Mouse (Mus musculus): ENCODE measurements around the gene Olfm3. TPM values are rescaled to one million over a fixed set of nuclear protein-coding genes. Genes with fewer than 3 reads are reported as not detected.

The Olfm3 gene
- polyA plus RNA-seq, 1 experiment from 2014 or later, result 3.9 TPM

GRCm38 (mm10) chr3:115088281-115088680 lies 184.4 kb downstream of the Olfm3 start:
- ATAC-seq (ENCODE audit: low FRiP score, low read depth), result no peak
- Histone ChIP-seq H3K27ac (no peak overlapping the region), H3K4me1 (no peaks in the 10 kb centered on the region), H3K36me3 (no peaks in the 10 kb centered on the region), H3K9me3 (no peaks in the 10 kb centered on the region), H3K4me3 (no peak overlapping the region), H3K27me3 (replicated peaks) (no peaks in the 10 kb centered on the region), H3K9ac (no peak overlapping the region), H3K4me2 (replicated peaks) (no peak overlapping the region)
- 83% methylated on average over 3 of the region's 3 CpGs for WGBS

- 38% methylated on average over 2 of the region's 2 CpGs for WGBS
- no peak for ATAC-seq (ENCODE audit: low FRiP score, low read depth)
- H3K4me1 ChIP-seq, result no peaks in the 10 kb centered on the region
- no peak overlapping the region for H3K27ac ChIP-seq
- no peak overlapping the region for H3K4me2 ChIP-seq (replicated peaks)
- no peaks in the 10 kb centered on the region for H3K27me3 ChIP-seq (replicated peaks)
- H3K4me3 ChIP-seq, result no peak overlapping the region
- no peaks in the 10 kb centered on the region for H3K9me3 ChIP-seq
- H3K36me3 ChIP-seq, result no peaks in the 10 kb centered on the region
- no peak overlapping the region for H3K9ac ChIP-seq
Observed at GRCm38 (mm10) chr3:115090670-115091069, 186.8 kb downstream of the Olfm3 start.

GRCm38 (mm10) chr3:115095496-115095895 lies 191.6 kb downstream of the Olfm3 start:
- ATAC-seq (ENCODE audit: low FRiP score, low read depth), result no peak

GRCm38 (mm10) chr3:115099590-115099989 lies 195.7 kb downstream of the Olfm3 start:
- no peak overlapping the region for H3K4me3 ChIP-seq
- 94% methylated on average over 1 of the region's 1 CpGs for WGBS
- H3K4me1 ChIP-seq, result no peaks in the 10 kb centered on the region
- H3K27me3 ChIP-seq (replicated peaks), result no peaks in the 10 kb centered on the region
- H3K4me2 ChIP-seq (replicated peaks), result no peak overlapping the region
- H3K27ac ChIP-seq, result no peak overlapping the region
- ATAC-seq (ENCODE audit: low FRiP score, low read depth), result no peak
- H3K9me3 ChIP-seq, result no peaks in the 10 kb centered on the region
- no peak overlapping the region for H3K9ac ChIP-seq
- H3K36me3 ChIP-seq, result no peaks in the 10 kb centered on the region

More at GRCm38 (mm10) chr3:115095496-115095895, 191.6 kb downstream of the Olfm3 start:
- H3K9ac ChIP-seq, result no peak overlapping the region
- no peak overlapping the region for H3K4me2 ChIP-seq (replicated peaks)
- H3K36me3 ChIP-seq, result no peaks in the 10 kb centered on the region
- H3K27ac ChIP-seq, result no peak overlapping the region
- no peaks in the 10 kb centered on the region for H3K4me1 ChIP-seq
- no peaks in the 10 kb centered on the region for H3K9me3 ChIP-seq
- 73% methylated on average over 3 of the region's 3 CpGs for WGBS
- H3K27me3 ChIP-seq (replicated peaks), result no peaks in the 10 kb centered on the region
- H3K4me3 ChIP-seq, result no peak overlapping the region

GRCm38 (mm10) chr3:115104155-115104801 lies 200.4 kb downstream of the Olfm3 start:
- WGBS, result 71% methylated on average over 2 of the region's 2 CpGs

GRCm38 (mm10) chr3:115104802-115105493 lies 201.1 kb downstream of the Olfm3 start:
- no peak overlapping the region for H3K27ac ChIP-seq
- ATAC-seq (ENCODE audit: low FRiP score, low read depth), result peak; percentile 56; the same call in 1 of the 2 replicates

More at GRCm38 (mm10) chr3:115104155-115104801, 200.4 kb downstream of the Olfm3 start:
- Histone ChIP-seq H3K36me3 (no peaks in the 10 kb centered on the region), H3K4me3 (no peak overlapping the region), H3K27ac (no peak overlapping the region), H3K9me3 (no peaks in the 10 kb centered on the region), H3K27me3 (replicated peaks) (no peaks in the 10 kb centered on the region), H3K9ac (no peak overlapping the region), H3K4me1 (no peaks in the 10 kb centered on the region), H3K4me2 (replicated peaks) (no peak overlapping the region)
- peak; percentile 21; the same call in 1 of the 2 replicates for ATAC-seq (ENCODE audit: low FRiP score, low read depth)

GRCm38 (mm10) chr3:115145722-115146121 lies 241.8 kb downstream of the Olfm3 start:
- no peaks in the 10 kb centered on the region for H3K27me3 ChIP-seq (replicated peaks)
- H3K4me3 ChIP-seq, result no peak overlapping the region
- no peaks in the 10 kb centered on the region for H3K9me3 ChIP-seq
- H3K4me1 ChIP-seq, result no peaks in the 10 kb centered on the region
- no peak overlapping the region for H3K27ac ChIP-seq
- H3K36me3 ChIP-seq, result no peaks in the 10 kb centered on the region
- no peak overlapping the region for H3K9ac ChIP-seq
- ATAC-seq (ENCODE audit: low FRiP score, low read depth), result peak; percentile 90
- 44% methylated on average over 2 of the region's 2 CpGs for WGBS
- H3K4me2 ChIP-seq (replicated peaks), result no peak overlapping the region

More at GRCm38 (mm10) chr3:115104802-115105493, 201.1 kb downstream of the Olfm3 start:
- 45% methylated on average over 8 of the region's 8 CpGs for WGBS
- no peaks in the 10 kb centered on the region for H3K4me1 ChIP-seq
- H3K4me3 ChIP-seq, result no peak overlapping the region
- H3K9me3 ChIP-seq, result no peaks in the 10 kb centered on the region
- H3K27me3 ChIP-seq (replicated peaks), result no peaks in the 10 kb centered on the region
- H3K9ac ChIP-seq, result no peak overlapping the region
- H3K36me3 ChIP-seq, result no peaks in the 10 kb centered on the region
- H3K4me2 ChIP-seq (replicated peaks), result no peak overlapping the region

GRCm38 (mm10) chr3:115146244-115146643 lies 242.4 kb downstream of the Olfm3 start:
- Histone ChIP-seq H3K9me3 (no peaks in the 10 kb centered on the region), H3K27me3 (replicated peaks) (no peaks in the 10 kb centered on the region), H3K9ac (no peak overlapping the region), H3K4me3 (no peak overlapping the region), H3K27ac (no peak overlapping the region; the same call in 1 of the 2 replicates), H3K4me1 (no peaks in the 10 kb centered on the region), H3K4me2 (replicated peaks) (no peak overlapping the region), H3K36me3 (no peaks in the 10 kb centered on the region)
- peak; percentile 54; the same call in 1 of the 2 replicates for ATAC-seq (ENCODE audit: low FRiP score, low read depth)
- 72% methylated on average over 2 of the region's 2 CpGs for WGBS

- Histone ChIP-seq H3K4me2 (replicated peaks) (no peak overlapping the region), H3K4me1 (no peaks in the 10 kb centered on the region), H3K9ac (no peak overlapping the region), H3K36me3 (no peaks in the 10 kb centered on the region), H3K27ac (no peak overlapping the region), H3K27me3 (replicated peaks) (no peaks in the 10 kb centered on the region), H3K4me3 (no peak overlapping the region), H3K9me3 (no peaks in the 10 kb centered on the region)
- ATAC-seq (ENCODE audit: low FRiP score, low read depth), result no peak
- 82% methylated on average over 3 of the region's 3 CpGs for WGBS
Observed at GRCm38 (mm10) chr3:115158903-115159473, 255.1 kb downstream of the Olfm3 start.

GRCm38 (mm10) chr3:115174625-115175024 lies 270.7 kb downstream of the Olfm3 start:
- Histone ChIP-seq H3K36me3 (no peaks in the 10 kb centered on the region), H3K27ac (no peak overlapping the region), H3K27me3 (replicated peaks) (no peaks in the 10 kb centered on the region), H3K4me3 (no peak overlapping the region), H3K4me2 (replicated peaks) (no peak overlapping the region), H3K9me3 (no peaks in the 10 kb centered on the region), H3K4me1 (no peaks in the 10 kb centered on the region), H3K9ac (no peak overlapping the region)
- ATAC-seq (ENCODE audit: low FRiP score, low read depth), result no peak
- WGBS, result 87% methylated on average over 7 of the region's 7 CpGs
